Mouse (Mus musculus): ENCODE data around the gene Armh1.

- no peak for TF ChIP-seq CTCF (IDR thresholded peaks at IDR 0.05; ENCODE audit: borderline replicate concordance, extremely low read depth, insufficient read depth, insufficient read length)
- no peak for TF ChIP-seq POLR2A (IDR thresholded peaks at IDR 0.05; ENCODE audit: borderline replicate concordance, extremely low read depth, insufficient read depth, insufficient read length, poor library complexity, severe bottlenecking)
These were observed 29.3 kb upstream of the Armh1 start for GRCm38 (mm10) chr4:117281090-117281845.

All from brain, embryonic 14.5 days (tissue).